Mouse (Mus musculus): ENCODE measurements at regions not wholly inside any gene's neighbourhood (a gene's known extent, or its start where the extent isn't known, plus 50 kb on each side); places are given as distances from the start of the nearest gene placed in this dataset.

DNA sequence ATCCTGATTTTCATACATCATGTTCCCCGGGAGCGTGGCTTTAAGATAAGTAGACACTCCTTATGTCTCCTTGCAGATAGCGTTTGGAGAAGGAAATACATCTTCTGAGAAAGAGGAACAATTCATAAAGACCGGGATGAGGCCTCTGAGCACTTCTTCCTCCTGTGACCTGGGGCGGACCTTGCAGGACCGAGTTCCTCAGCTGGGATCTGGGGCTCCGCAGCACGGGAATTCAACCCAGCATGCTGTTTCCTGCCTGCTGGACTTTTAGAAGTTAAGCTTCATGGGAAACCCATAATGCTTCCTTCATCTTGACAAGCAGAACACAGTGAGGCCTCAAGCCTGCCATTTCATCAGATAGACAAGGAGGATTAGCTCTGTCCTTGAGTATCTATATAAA is 491.4 kb downstream of the Fam19a5 start:
- DNase-seq (ENCODE audit: low spot score in 2 of 2) = no peak

GRCm38 (mm10) chr15:88036146-88037000 is 492.3 kb downstream of the Fam19a5 start:
- no peak for DNase-seq (ENCODE audit: low spot score in 2 of 2)

DNA sequence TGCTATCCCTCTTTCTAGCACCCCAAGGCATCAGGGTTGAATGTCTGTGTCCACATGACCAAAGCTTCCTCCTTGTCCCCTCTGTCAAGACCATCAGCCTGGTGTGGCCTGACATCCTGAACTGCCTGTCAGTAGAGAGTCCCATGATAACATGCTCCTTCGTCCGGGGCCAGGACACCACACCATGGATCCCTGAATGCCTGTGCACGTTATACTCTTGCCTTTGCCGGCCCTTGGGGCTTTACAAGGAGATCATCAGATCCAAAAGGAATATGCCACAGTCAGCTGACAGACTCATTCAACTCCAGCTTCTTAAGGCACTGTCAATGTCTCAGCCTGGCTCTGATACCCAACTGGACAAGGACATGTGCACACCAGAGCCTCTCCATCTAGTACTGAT is 493.5 kb downstream of the Fam19a5 start:
- no peak for DNase-seq (ENCODE audit: low spot score in 2 of 2)

- no peak for DNase-seq (ENCODE audit: low spot score in 2 of 2)
These were observed 498.7 kb downstream of the Fam19a5 start for GRCm38 (mm10) chr15:88042821-88043220.

- no peak for DNase-seq (ENCODE audit: low spot score in 2 of 2)
These were observed 514.0 kb downstream of the Fam19a5 start for GRCm38 (mm10) chr15:88058071-88058470.

DNA sequence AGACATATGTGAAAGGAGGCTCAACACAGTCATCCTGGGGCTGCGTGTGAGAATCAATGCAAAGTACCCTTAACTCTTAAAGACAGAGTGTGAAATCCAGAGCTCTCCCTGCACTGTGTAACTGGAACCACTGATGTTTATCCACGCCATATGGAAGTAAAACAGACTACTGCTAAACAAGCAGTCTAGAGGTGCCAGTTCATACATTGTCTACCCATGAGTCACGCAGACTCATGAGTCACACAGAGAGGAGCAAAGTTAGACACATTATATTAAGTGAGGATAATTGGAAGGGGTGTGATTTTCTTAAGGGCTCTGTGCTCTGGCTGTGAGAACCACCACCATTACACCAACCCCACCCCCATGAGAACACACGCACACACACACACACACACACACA is 516.8 kb downstream of the Fam19a5 start:
- no peak for DNase-seq (ENCODE audit: low spot score in 2 of 2)

GRCm38 (mm10) chr15:88063041-88063440 is 518.9 kb downstream of the Fam19a5 start:
- no peak for DNase-seq (ENCODE audit: low spot score in 2 of 2)

- no peak for DNase-seq (ENCODE audit: low spot score in 2 of 2)
These were observed 524.4 kb downstream of the Fam19a5 start for GRCm38 (mm10) chr15:88068476-88068875.

DNA sequence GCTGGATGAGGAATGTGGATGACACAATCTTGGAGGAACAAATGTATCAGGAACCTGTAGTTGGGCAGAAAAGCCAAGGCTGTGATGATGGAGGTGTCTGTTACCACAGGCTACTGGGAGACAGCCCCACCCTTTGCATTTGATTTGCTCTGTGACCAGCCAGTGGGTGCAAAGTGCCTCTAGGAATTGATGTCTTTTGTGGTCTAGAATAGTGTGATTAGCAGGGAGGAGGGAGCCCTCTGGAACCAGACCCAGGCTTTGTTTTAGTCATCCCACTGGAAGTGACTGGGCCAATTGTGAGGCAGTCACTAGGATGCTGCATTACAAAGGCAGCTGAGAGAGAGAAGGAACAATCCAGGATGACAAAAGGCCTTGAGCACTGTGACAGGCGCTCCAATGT is 527.4 kb upstream of the Zdhhc25 start:
- DNase-seq (ENCODE audit: low spot score in 2 of 2) = no peak

- DNase-seq (ENCODE audit: low spot score in 2 of 2) = no peak
These were observed 516.2 kb upstream of the Zdhhc25 start for GRCm38 (mm10) chr15:88083911-88084310.

DNA sequence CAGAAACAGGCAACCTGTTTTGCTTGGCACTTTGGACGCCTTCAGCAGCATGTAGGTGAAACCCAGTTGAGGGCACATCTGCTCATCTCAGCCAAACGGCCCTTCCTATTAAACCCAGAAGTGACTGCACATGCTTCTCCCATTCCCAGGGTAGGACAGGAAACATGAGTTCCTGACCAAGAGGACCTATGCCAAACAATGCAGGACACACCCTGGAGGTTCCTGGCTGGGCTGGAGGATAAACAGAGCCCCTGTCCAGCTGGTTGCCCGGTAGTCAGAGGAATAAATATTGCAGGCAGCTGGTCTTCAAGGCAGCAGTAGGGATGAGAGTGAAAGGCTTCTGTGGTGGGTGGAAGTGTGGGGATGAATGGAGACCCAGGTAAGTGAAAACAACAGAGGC is 514.5 kb upstream of the Zdhhc25 start:
- DNase-seq (ENCODE audit: low spot score in 2 of 2) = no peak

GRCm38 (mm10) chr15:88089486-88089885 is 510.6 kb upstream of the Zdhhc25 start:
- no peak for DNase-seq (ENCODE audit: low spot score in 2 of 2)

DNA sequence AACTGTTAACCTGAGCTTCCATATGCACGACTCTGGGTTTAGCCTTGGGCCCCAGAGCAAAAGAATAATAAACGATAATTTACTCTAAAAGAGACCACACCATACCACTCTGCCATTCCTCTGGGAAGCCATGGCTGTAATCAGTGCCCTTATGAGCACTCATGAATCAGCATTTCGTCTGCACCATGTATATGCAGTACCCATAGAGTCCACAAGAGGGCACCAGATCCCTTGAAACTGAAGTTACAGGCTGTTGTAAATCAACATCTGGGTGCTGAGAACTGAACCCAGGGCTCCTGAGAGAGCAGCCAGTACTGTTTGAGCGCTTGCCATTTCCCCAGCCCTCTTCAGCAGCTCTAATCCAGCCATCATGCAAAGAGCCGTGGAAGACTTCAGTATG is 508.7 kb upstream of the Zdhhc25 start:
- no peak for DNase-seq (ENCODE audit: low spot score in 2 of 2)

- no peak for DNase-seq (ENCODE audit: low spot score in 2 of 2)
These were observed 479.7 kb upstream of the Zdhhc25 start for GRCm38 (mm10) chr15:88120376-88120775.

DNA sequence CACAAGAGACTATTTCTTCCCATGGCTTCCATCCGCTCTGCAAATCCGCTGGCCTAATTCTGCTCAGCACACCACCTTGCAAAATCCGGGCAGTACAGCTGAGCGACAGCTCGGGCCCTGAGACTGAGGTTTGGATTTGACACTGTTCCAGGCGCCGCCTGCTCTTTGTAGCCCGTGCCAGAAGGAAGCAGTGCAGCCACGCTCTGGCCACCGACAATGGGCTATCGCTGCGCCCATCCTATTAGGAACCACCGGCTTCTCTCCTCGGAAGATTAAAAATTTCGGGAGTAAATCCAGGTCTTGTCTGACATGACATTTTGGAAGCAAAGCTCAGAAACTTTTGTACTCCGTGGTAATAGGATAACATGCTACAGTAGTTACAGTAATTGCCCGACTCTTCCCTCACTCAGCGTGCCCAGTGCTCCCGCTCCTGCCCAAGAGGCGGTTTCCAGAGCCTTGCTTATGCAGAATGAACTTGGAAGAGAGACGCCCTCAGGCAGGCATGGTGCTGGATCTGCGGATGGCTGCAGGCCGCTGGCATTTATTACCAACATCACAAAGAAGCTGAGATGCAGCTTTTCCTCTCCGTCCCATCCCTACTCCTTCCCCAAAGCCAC is 476.1 kb upstream of the Zdhhc25 start:
- DNase-seq (ENCODE audit: low spot score in 2 of 2) = peak in 1 of 2 experiments; percentile 38

DNA sequence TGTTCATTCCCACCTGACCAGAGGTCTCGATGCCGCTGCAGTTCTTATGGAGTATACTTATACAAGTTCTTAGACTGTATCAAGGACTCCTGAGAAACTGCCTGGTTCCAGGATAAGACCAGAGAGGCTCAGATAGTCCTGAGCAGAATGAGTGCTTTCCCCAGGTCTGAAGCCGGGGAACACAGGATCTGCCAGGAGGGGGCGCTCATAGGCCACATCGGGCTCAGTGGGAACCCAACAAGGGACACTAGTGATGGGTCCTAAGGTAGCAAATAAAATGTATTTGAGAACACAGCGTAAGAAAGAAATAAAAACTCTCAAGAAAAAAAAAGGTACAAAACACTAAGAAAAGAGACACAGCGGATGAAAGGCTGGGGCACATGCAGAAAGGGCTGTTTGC is 454.0 kb upstream of the Zdhhc25 start:
- DNase-seq (ENCODE audit: low spot score in 2 of 2) = peak; percentile 15 to 63

- no peak for DNase-seq (ENCODE audit: low spot score in 2 of 2)
These were observed 448.9 kb upstream of the Zdhhc25 start for GRCm38 (mm10) chr15:88151199-88151598.

- DNase-seq (ENCODE audit: low spot score in 2 of 2) = no peak
These were observed 440.4 kb upstream of the Zdhhc25 start for GRCm38 (mm10) chr15:88159618-88160170.

GRCm38 (mm10) chr15:88160291-88160690 is 439.8 kb upstream of the Zdhhc25 start:
- no peak for DNase-seq (ENCODE audit: low spot score in 2 of 2)

GRCm38 (mm10) chr15:88163438-88163837 is 436.7 kb upstream of the Zdhhc25 start:
- no peak for DNase-seq (ENCODE audit: low spot score in 2 of 2)

DNA sequence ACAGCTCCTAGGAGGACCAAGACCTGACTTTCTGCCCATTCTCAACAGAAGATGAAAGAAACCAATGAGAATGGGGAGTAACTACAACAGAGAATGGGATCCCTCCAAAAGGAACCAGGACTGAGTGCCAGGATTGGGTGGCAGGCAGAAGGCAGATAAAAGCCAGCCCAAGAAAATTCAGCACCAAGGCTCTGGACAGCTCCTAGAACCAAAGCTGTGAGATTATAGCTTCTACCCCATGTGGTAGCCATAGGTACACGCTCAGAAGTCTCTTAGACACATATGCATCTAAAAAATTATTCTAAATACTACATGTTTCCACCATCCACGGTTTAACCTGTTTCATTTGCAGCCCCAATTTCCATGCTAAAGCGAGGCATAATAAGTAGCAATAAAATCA is 425.8 kb upstream of the Zdhhc25 start:
- DNase-seq (ENCODE audit: low spot score in 2 of 2) = no peak

GRCm38 (mm10) chr15:88175991-88176390 is 424.1 kb upstream of the Zdhhc25 start:
- no peak for DNase-seq (ENCODE audit: low spot score in 2 of 2)

GRCm38 (mm10) chr15:88196539-88196938 is 403.6 kb upstream of the Zdhhc25 start:
- DNase-seq (ENCODE audit: low spot score in 2 of 2) = no peak

Measured in frontal cortex, postnatal 10 days (tissue).